Comparison of ENCODE assay signal across 13 mouse cellular contexts in genomic region chr9:43015786-43016185, GRCm38 (mm10).
DNase-seq lines count a peak whose midpoint lies in the region; ATAC-seq and TF ChIP-seq lines count a peak whose summit lies in the region.
"Had no signal": no experiment of that assay in that cellular context is flagged by ENCODE, and none has a peak within 500 bp of the region (broad histone marks: within the 10 kb centered on the region; RNA-seq: fewer than 3 reads in every experiment).

No protein-coding gene starts in this region.

- no peak overlapping the region for H3K4me3 ChIP-seq in gastrocnemius, adult 2 months
- H3K4me3 ChIP-seq in liver, adult 2 months (ENCODE audit: insufficient read depth, low read depth, low read length) = no peak overlapping the region
- H3K4me3 ChIP-seq in liver, embryonic 12.5 days = no peak overlapping the region
- H3K4me3 ChIP-seq in CH12.LX (replicated peaks in 1 of 3; ENCODE audit: low read depth in 2 of 3, low read length in 2 of 3, poor library complexity in 1 of 3) = no peak overlapping the region
- H3K4me3 ChIP-seq: heart, embryonic 10.5 days; hindbrain, embryonic 12.5 days; kidney, embryonic 15.5 days; limb, embryonic 12.5 days had no signal

- H3K9me3 ChIP-seq in liver, embryonic 12.5 days (replicated peaks) = no peaks in the 10 kb centered on the region
- H3K9me3 ChIP-seq in CH12.LX (replicated peaks; ENCODE audit: low read length) = no peaks in the 10 kb centered on the region
- H3K9me3 ChIP-seq: heart, embryonic 10.5 days; hindbrain, embryonic 12.5 days; kidney, embryonic 15.5 days; limb, embryonic 12.5 days had no signal

- no peaks in the 10 kb centered on the region for H3K27me3 ChIP-seq in liver, adult 2 months (ENCODE audit: control insufficient read depth, insufficient read depth, low read length)
- no peaks in the 10 kb centered on the region for H3K27me3 ChIP-seq in liver, embryonic 12.5 days (replicated peaks)
- no peaks in the 10 kb centered on the region for H3K27me3 ChIP-seq in CH12.LX (replicated peaks)
- H3K27me3 ChIP-seq: hindbrain, embryonic 12.5 days; kidney, embryonic 15.5 days; limb, embryonic 12.5 days had no signal

- H3K4me2 ChIP-seq in liver, embryonic 12.5 days = no peak overlapping the region
- no peak overlapping the region for H3K4me2 ChIP-seq in CH12.LX (ENCODE audit: insufficient read depth, low read depth, poor library complexity, severe bottlenecking)
- H3K4me2 ChIP-seq: hindbrain, embryonic 12.5 days; kidney, embryonic 15.5 days; limb, embryonic 12.5 days had no signal

- H3K79me2 ChIP-seq in liver, adult 2 months (ENCODE audit: control insufficient read depth, insufficient read depth, low read length) = peaks cover 7% of the 10 kb centered on the region; the same call in 1 of the 2 replicates
- H3K79me2 ChIP-seq in CH12.LX (replicated peaks; ENCODE audit: control insufficient read depth, extremely low read depth, insufficient read depth, poor library complexity, severe bottlenecking) = no peaks in the 10 kb centered on the region

- no peak for DNase-seq in gastrocnemius, adult 2 months
- DNase-seq in gastrocnemius, postnatal 36 days = no peak
- DNase-seq in liver, adult 2 months (ENCODE audit: extremely low read depth, low read depth, low spot score) = peak; percentile 24
- peak; percentile 37 for DNase-seq in CH12.LX (ENCODE audit: extremely low read depth)
- DNase-seq in brain, embryonic 14.5 days (ENCODE audit: low read depth) = no peak
- DNase-seq in urinary bladder, postnatal 14 days (ENCODE audit: low spot score) = no peak
- no peak for DNase-seq in adrenal gland, adult 18-20 months (ENCODE audit: low spot score in 2 of 2)
- DNase-seq: cerebellum, adult 18-20 months had no signal

- in situ Hi-C loops in CH12.LX (cut with MboI; ENCODE audit: low pct_ligation_motif_present, low pct_unique_long_range_greater_than_20kb, low sequenced_read_pairs) = no loop called here

- peak overlapping the region; percentile 44 for H3K27ac ChIP-seq in gastrocnemius, adult 2 months
- H3K27ac ChIP-seq in liver, adult 2 months (replicated peaks; ENCODE audit: insufficient read depth, low read depth, low read length) = no peak overlapping the region
- H3K27ac ChIP-seq in liver, embryonic 12.5 days = no peak overlapping the region
- no peak overlapping the region for H3K27ac ChIP-seq in CH12.LX (ENCODE audit: insufficient read depth, low read depth)
- H3K27ac ChIP-seq: heart, embryonic 10.5 days; hindbrain, embryonic 12.5 days; kidney, embryonic 15.5 days; limb, embryonic 12.5 days had no signal

- WGBS in liver, adult 2 months = 80% methylated on average over 5 of the region's 5 CpGs
- WGBS in liver, embryonic 12.5 days (ENCODE audit: insufficient replicate concordance) = 80% methylated on average over 5 of the region's 5 CpGs

- peak; percentile 26; the same call in 1 of the 2 replicates for TF ChIP-seq CTCF in gastrocnemius, adult 2 months (IDR thresholded peaks at IDR 0.05)
- peak; percentile 52 for TF ChIP-seq CTCF in liver, adult 2 months (IDR thresholded peaks at IDR 0.05; ENCODE audit: low read depth, low read length)
- peak in 1 of 2 experiments; percentile 55; a peak in 2 of 4 replicates for TF ChIP-seq CTCF in CH12.LX (conservative IDR thresholded peaks at IDR 0.05 in 1 of 2, IDR thresholded peaks at IDR 0.05 in 1 of 2; ENCODE audit: low read depth in 2 of 2, low read length in 2 of 2)
- peak; percentile 1; the same call in 1 of the 2 replicates for TF ChIP-seq CTCF in brain, embryonic 14.5 days (IDR thresholded peaks at IDR 0.05; ENCODE audit: borderline replicate concordance, extremely low read depth, insufficient read depth, insufficient read length)

- no peak; the same call in 1 of the 2 replicates for TF ChIP-seq RAD21 in CH12.LX (IDR thresholded peaks at IDR 0.05; ENCODE audit: low read depth, low read length)

- no peak overlapping the region for H3K9ac ChIP-seq in liver, adult 2 months (ENCODE audit: low read depth, low read length)
- H3K9ac ChIP-seq in liver, embryonic 12.5 days = no peak overlapping the region
- no peak overlapping the region for H3K9ac ChIP-seq in CH12.LX (ENCODE audit: insufficient read depth, low read depth)
- H3K9ac ChIP-seq: hindbrain, embryonic 12.5 days; kidney, embryonic 15.5 days; limb, embryonic 12.5 days had no signal

- peaks cover 61% of the 10 kb centered on the region for H3K36me3 ChIP-seq in liver, adult 2 months (ENCODE audit: control insufficient read depth, insufficient read depth, low read length)
- H3K36me3 ChIP-seq in liver, embryonic 12.5 days = peaks cover 49% of the 10 kb centered on the region
- H3K36me3 ChIP-seq in CH12.LX (replicated peaks in 1 of 2; ENCODE audit: control insufficient read depth in 1 of 2, insufficient read depth in 1 of 2, low read length in 1 of 2) = peaks cover 8 to 42% of the 10 kb centered on the region in 2 experiments

- ATAC-seq in liver, embryonic 12.5 days = no peak

- H3K4me1 ChIP-seq in liver, adult 2 months (ENCODE audit: control insufficient read depth, insufficient read depth, low read length) = no peaks in the 10 kb centered on the region
- H3K4me1 ChIP-seq in liver, embryonic 12.5 days = no peaks in the 10 kb centered on the region
- H3K4me1 ChIP-seq in CH12.LX (ENCODE audit: control insufficient read depth in 1 of 2, insufficient read depth in 2 of 2) = no peaks in the 10 kb centered on the region
- H3K4me1 ChIP-seq: heart, embryonic 10.5 days; hindbrain, embryonic 12.5 days; kidney, embryonic 15.5 days; limb, embryonic 12.5 days had no signal

- intact Hi-C loops in gastrocnemius, adult 2 months (cut with DNase I) = no loop called here
- intact Hi-C loops in gastrocnemius, postnatal 36 days (cut with DNase I) = no loop called here

- dilution Hi-C loops in CH12.LX (cut with MboI; ENCODE audit: extremely low pct_ligation_motif_present, extremely low pct_unique_long_range_greater_than_20kb, low sequenced_read_pairs) = no loop called here

- TF ChIP-seq POLR2A in liver, adult 2 months (IDR thresholded peaks at IDR 0.05; ENCODE audit: extremely low read depth, insufficient read depth, low read length) = no peak
- no peak for TF ChIP-seq POLR2A in CH12.LX (IDR thresholded peaks at IDR 0.05; ENCODE audit: low read depth, low read length)
- TF ChIP-seq POLR2A in brain, embryonic 14.5 days (IDR thresholded peaks at IDR 0.05; ENCODE audit: borderline replicate concordance, extremely low read depth, insufficient read depth, insufficient read length, poor library complexity, severe bottlenecking) = no peak

- no peak for TF ChIP-seq EP300 in CH12.LX (IDR thresholded peaks at IDR 0.05; ENCODE audit: low read length)

TF ChIP-seq in CH12.LX, 34 proteins besides CTCF, POLR2A, EP300 and RAD21:
- TF ChIP-seq GABPA (IDR thresholded peaks at IDR 0.05; ENCODE audit: insufficient replicate concordance, low read depth, low read length) (peak; percentile 9; the same call in 1 of the 2 replicates), E2F4 (IDR thresholded peaks at IDR 0.05; ENCODE audit: insufficient replicate concordance, low read depth, low read length) (no peak), MAFK (IDR thresholded peaks at IDR 0.05; ENCODE audit: insufficient replicate concordance, low read length) (0 out of 2 replicates have a peak, but pooled peaks have one; percentile 24), HCFC1 (IDR thresholded peaks at IDR 0.05; ENCODE audit: low read depth, low read length) (peak; percentile 40), TCF12 (IDR thresholded peaks at IDR 0.05; ENCODE audit: low read depth, low read length) (0 out of 2 replicates have a peak, but pooled peaks have one; percentile 14), ZC3H11A (IDR thresholded peaks at IDR 0.05; ENCODE audit: low read depth, low read length) (no peak)

Comparison
In these comparisons a context has a peak if more than half of its experiments do, and no peak if none do; other contexts are left out.
1. DNase-seq: peak in liver, adult 2 months (single experiment) and CH12.LX (single experiment); none in gastrocnemius, adult 2 months (single experiment), gastrocnemius, postnatal 36 days (0 of 2), brain, embryonic 14.5 days (single experiment), urinary bladder, postnatal 14 days (single experiment) and adrenal gland, adult 18-20 months (0 of 2).